Mouse (Mus musculus) heart, adult 18-20 months (tissue): Measurements from ENCODE around the gene Gm21411. TPM values are rescaled to one million over a fixed set of nuclear protein-coding genes. Genes with fewer than 3 reads are reported as not detected.
"Not testable (repeated sequence)": the region's sequence is repeated elsewhere in the genome, so short reads cannot be mapped to it uniquely, and the experiment has no call there.

Experiments
- DNase-seq, 2 experiments: peaks; one replicate each; pipeline ENCODE4 v3.0.0; 2021 to 2022; ENCODE audit warnings: mixed read lengths in 1 of 2
- long read RNA-seq, 2 experiments: library from polyadenylated mRNA; stranded (forward); transcript quantifications; one replicate each; pipeline ENCODE4 v2.0.0; 2021
- total RNA-seq, 2 experiments: library from RNA; stranded (reverse); gene quantifications; 2 replicates each; pipeline ENCODE4 v1.2.3; 2021

The Gm21411 gene
- not detected for total RNA-seq
- long read RNA-seq, experiment 1 = 0 reads
- long read RNA-seq, experiment 2 = 0 reads

- not testable (repeated sequence) for DNase-seq
Observed at GRCm38 (mm10) chr4:146909386-146910137, at the start of gene Gm21411. Gene Gm21411, minus strand, starts transcription at chr4:146909590.

GRCm38 (mm10) chr4:146941691-146942090 is 32.3 kb upstream of the Gm21411 start:
- not testable (repeated sequence) for DNase-seq

GRCm38 (mm10) chr4:146932311-146933082 is 23.1 kb upstream of the Gm21411 start:
- no peak for DNase-seq

- no peak for DNase-seq
Observed at GRCm38 (mm10) chr4:146915196-146915595, 5.8 kb upstream of the Gm21411 start.

- DNase-seq = not testable (repeated sequence)
Observed at GRCm38 (mm10) chr4:146908131-146908530, 1.3 kb downstream of the Gm21411 start.

- not testable (repeated sequence) for DNase-seq
Observed at GRCm38 (mm10) chr4:146904782-146905181, 4.6 kb downstream of the Gm21411 start.

GRCm38 (mm10) chr4:146903126-146903525 is 6.3 kb downstream of the Gm21411 start:
- DNase-seq = not testable (repeated sequence)

Other genes with a start within 250 kb of the Gm21411 start
- gene Zfp989, start 62.4 kb upstream of the Gm21411 start, total RNA-seq = not detected
- gene Rex2, start 112.3 kb upstream of the Gm21411 start, total RNA-seq = under 1 TPM; 0.27 to 0.39 TPM
- 1 to 10 TPM; 3.9 to 4.3 TPM for gene Zfp991, start 222.4 kb upstream of the Gm21411 start, total RNA-seq